Mouse (Mus musculus) megakaryocyte-erythroid progenitor cell, adult 5 weeks (primary cell): Measurements from ENCODE around the gene Nuak1. TPM values are rescaled to one million over a fixed set of nuclear protein-coding genes. Genes with fewer than 3 reads are reported as not detected.

ENCODE experiments used
- polyA plus RNA-seq: library from polyadenylated mRNA; stranded (reverse); fragments of >175 nt; gene quantifications from 2 replicates; pipeline ENCODE4 v1.2.3, GENCODE M21; 2012

Nuak1 gene
- 1.3 and 1.8 TPM in 2 replicates for polyA plus RNA-seq

DNA sequence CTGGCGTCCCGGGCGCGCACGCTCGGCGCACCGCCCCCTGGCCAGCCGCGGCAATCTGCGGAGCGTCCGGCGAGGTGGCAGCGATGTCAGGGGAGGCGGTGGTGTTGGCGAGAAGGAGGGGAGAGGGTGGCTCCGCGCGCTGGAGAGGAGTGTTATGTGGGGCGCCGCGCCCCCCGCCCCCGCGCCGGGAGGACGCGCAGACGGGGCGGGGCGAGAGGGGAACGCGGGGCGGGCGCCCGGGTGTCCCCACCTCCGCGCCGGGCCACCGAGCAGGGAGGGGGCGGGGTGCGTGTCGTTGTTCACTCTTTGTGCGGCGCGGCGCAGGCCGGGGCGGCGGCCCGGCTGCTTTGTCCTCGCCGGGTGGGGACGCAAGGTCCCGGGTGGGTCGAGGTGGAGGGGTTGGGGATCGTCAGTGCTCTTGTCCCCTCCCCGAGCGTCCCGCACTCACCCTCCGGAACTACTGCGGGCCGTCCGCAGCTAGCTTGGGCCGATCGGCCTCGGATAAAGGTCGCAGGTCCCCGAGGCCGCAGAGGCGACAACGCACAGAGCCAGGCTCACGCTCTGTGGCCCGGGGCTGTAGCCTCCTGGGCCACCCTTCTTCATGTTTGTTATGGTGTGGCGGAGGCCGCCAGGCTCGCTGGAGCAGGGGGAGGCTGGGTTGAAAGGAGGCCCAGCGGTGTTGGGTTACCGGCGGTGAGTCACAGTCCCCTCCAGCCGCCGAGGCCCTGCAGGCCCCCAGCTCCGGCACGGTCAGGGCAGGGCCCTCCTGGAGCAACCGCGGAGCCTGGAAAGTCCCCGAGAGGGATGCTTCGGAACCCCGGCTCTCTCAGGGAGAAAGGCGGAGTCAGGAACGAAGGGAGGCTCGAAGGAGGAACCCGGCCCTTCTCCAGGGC is at the start of gene Nuak1:
Gene Nuak1, minus strand, starts transcription at position 57 of the 893 bp plus-strand sequence.

Other genes starting within 250 kb of the Nuak1 start
- 51.4 and 60.8 TPM in 2 replicates for gene Ckap4, start 93.5 kb upstream of the Nuak1 start, polyA plus RNA-seq
- 7.1 and 8.9 TPM in 2 replicates for gene Tcp11l2, start 136.0 kb upstream of the Nuak1 start, polyA plus RNA-seq
- gene Polr3b, start 181.7 kb upstream of the Nuak1 start, polyA plus RNA-seq: 5.8 and 7.9 TPM in 2 replicates